Mouse (Mus musculus) forebrain, embryonic 14.5 days (tissue): Measurements from ENCODE around the gene Utp4. TPM values are rescaled to one million over a fixed set of nuclear protein-coding genes. Genes with fewer than 3 reads are reported as not detected.
"Not testable (repeated sequence)": the region's sequence is repeated elsewhere in the genome, so short reads cannot be mapped to it uniquely, and the experiment has no call there.

Experiments
- ATAC-seq: fragments of 200-750 bp; cut with Nextera tagmentation; 2 replicates; pipeline ENCODE4 v1.8.0; 2017; ENCODE audit warnings: mild to moderate bottlenecking, moderate library complexity
- DNase-seq: peaks from one replicate; pipeline ENCODE4 v3.0.0-alpha.2; 2015; ENCODE audit warnings: low spot score
- H3K27ac ChIP-seq: fragments of 300-500 bp; sonication (generic); 2 replicates; pipeline ENCODE4 v1.5.1; 2014; ENCODE audit warnings: low read depth, mild to moderate bottlenecking, control low read depth, low read length, moderate library complexity
- H3K27me3 ChIP-seq: fragments of 300-500 bp; sonication (generic); replicated peaks from 2 replicates; pipeline ENCODE4 v1.6.1; 2014; ENCODE audit warnings: low read length, control low read depth, mixed read lengths; ENCODE audit not compliant: control insufficient read depth, insufficient read depth
- H3K36me3 ChIP-seq: fragments of 300-500 bp; sonication (generic); 2 replicates; pipeline ENCODE4 v1.6.1; 2014; ENCODE audit warnings: low read length, control low read depth; ENCODE audit not compliant: control insufficient read depth, insufficient read depth
- H3K4me1 ChIP-seq: fragments of 300-500 bp; sonication (generic); 2 replicates; pipeline ENCODE4 v1.6.1; 2014; ENCODE audit warnings: antibody characterized with exemption, low read length, control low read depth; ENCODE audit not compliant: control insufficient read depth, insufficient read depth
- H3K4me2 ChIP-seq: fragments of 300-500 bp; sonication (generic); 2 replicates; pipeline ENCODE4 v1.6.1; 2014; ENCODE audit warnings: mild to moderate bottlenecking, control low read depth, low read length
- H3K4me3 ChIP-seq: fragments of 300-500 bp; sonication (generic); 2 replicates; pipeline ENCODE4 v1.5.1; 2014; ENCODE audit warnings: low read depth, low read length, control low read depth
- H3K9ac ChIP-seq: fragments of 300-500 bp; sonication (generic); 2 replicates; pipeline ENCODE4 v1.6.1; 2014; ENCODE audit warnings: mild to moderate bottlenecking, low read length, control low read depth, moderate library complexity
- H3K9me3 ChIP-seq: fragments of 300-500 bp; sonication (generic); replicated peaks from 2 replicates; pipeline ENCODE4 v1.6.1; 2016; ENCODE audit warnings: low read length, control low read depth, mixed read lengths; ENCODE audit not compliant: control insufficient read depth
- WGBS: fragments of 180-500 bp; shearing (Covaris S2); extraction: QIAGEN DNeasy Blood & Tissue Kit; methylation state at CpG from one replicate; pipeline ENCODE4 v1.1.7; 2014; 5-methylcytosine and 5-hydroxymethylcytosine counted together
- polyA plus RNA-seq: library from polyadenylated mRNA; unstranded; fragments of >200 nt; fragmentation: Nextera tagmentation; extraction: Ambion mirVana; gene quantifications from 2 replicates; pipeline ENCODE4 v1.2.1, GENCODE M21; 2014

The Utp4 gene
- polyA plus RNA-seq, 1 experiment from 2014 or later = 52.7 TPM

GRCm38 (mm10) chr8:106871328-106871926, 22.0 kb upstream of the Utp4 start:
- Histone ChIP-seq H3K27me3 (peaks cover 19% of the 10 kb centered on the region), H3K4me2 (peak overlapping the region; percentile 97), H3K9ac (peak overlapping the region; percentile 72), H3K9me3 (no peaks in the 10 kb centered on the region), H3K4me3 (peak overlapping the region; percentile 55), H3K36me3 (peaks cover 19% of the 10 kb centered on the region), H3K27ac (peak overlapping the region; percentile 41), H3K4me1 (peaks cover 14% of the 10 kb centered on the region)
- peak; percentile 45 for ATAC-seq
- DNase-seq = peak; percentile 24
- WGBS = 1% methylated on average over 15 of the region's 15 CpGs

- H3K27me3 ChIP-seq = peaks cover 19% of the 10 kb centered on the region
- peaks cover 14% of the 10 kb centered on the region for H3K4me1 ChIP-seq
- peak overlapping the region; percentile 55 for H3K4me3 ChIP-seq
- H3K9ac ChIP-seq = peak overlapping the region; percentile 72
- H3K36me3 ChIP-seq = peaks cover 23% of the 10 kb centered on the region
- no peaks in the 10 kb centered on the region for H3K9me3 ChIP-seq
- H3K27ac ChIP-seq = peak overlapping the region; percentile 41; the same call in 1 of the 2 replicates
- peak overlapping the region; percentile 97 for H3K4me2 ChIP-seq
- DNase-seq = peak; percentile 56
- peak; percentile 62 for ATAC-seq
- 0% methylated on average over 22 of the region's 22 CpGs for WGBS
Observed at GRCm38 (mm10) chr8:106871931-106872371, 21.5 kb upstream of the Utp4 start.

DNA sequence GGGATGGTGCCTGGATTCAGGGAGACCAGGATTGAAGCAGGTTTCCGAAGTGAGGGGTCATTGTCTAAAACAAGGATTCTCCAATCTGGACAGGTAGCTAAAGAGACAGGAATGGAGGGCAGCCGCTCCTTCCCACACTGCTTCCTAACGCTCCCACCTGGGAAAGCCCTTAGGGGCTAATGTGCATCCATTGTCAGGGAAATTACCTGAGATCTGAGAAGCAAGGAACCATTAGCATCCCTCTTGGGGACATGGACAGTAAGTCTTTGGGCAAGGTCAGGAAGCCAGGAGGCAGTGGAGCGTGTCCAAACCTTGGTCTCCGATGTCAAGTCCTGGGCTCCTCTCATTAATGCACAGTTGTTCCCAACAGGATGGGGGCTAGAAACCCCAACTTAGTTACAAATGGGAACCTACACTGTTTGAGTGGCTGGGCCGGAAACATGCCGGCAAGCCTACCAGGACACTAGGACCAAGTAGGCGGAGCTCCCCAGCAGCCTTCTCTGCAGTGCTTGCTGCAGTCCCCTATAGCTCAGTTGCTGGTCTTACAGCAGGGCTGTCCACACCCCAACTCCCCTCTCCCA, 20.9 kb upstream of the Utp4 start:
- Histone ChIP-seq H3K4me2 (peak overlapping the region; percentile 97), H3K4me3 (peak overlapping the region; percentile 55), H3K9me3 (no peaks in the 10 kb centered on the region), H3K27ac (no peak overlapping the region), H3K36me3 (peaks cover 29% of the 10 kb centered on the region), H3K27me3 (peaks cover 19% of the 10 kb centered on the region), H3K4me1 (peaks cover 14% of the 10 kb centered on the region), H3K9ac (peak overlapping the region; percentile 72)
- DNase-seq = no peak
- no peak for ATAC-seq
- 14% methylated on average over 8 of the region's 8 CpGs for WGBS

- no peak overlapping the region for H3K4me2 ChIP-seq
- H3K9me3 ChIP-seq = no peaks in the 10 kb centered on the region
- H3K27me3 ChIP-seq = no peaks in the 10 kb centered on the region
- H3K9ac ChIP-seq = no peak overlapping the region
- no peaks in the 10 kb centered on the region for H3K4me1 ChIP-seq
- DNase-seq = no peak
- H3K4me3 ChIP-seq = no peak overlapping the region
- H3K27ac ChIP-seq = no peak overlapping the region
- ATAC-seq = no peak
- peaks cover 93% of the 10 kb centered on the region for H3K36me3 ChIP-seq
- WGBS = 91% methylated on average over 8 of the region's 8 CpGs
Observed at GRCm38 (mm10) chr8:106880121-106880707, 13.2 kb upstream of the Utp4 start.

- not testable (repeated sequence) for ATAC-seq, H3K9ac ChIP-seq, H3K4me1 ChIP-seq, H3K27me3 ChIP-seq, H3K4me2 ChIP-seq, H3K9me3 ChIP-seq, DNase-seq, H3K4me3 ChIP-seq, H3K27ac ChIP-seq
- WGBS = 94% methylated on average over 10 of the region's 11 CpGs
- peaks cover 75% of the 10 kb centered on the region for H3K36me3 ChIP-seq
Observed at GRCm38 (mm10) chr8:106884094-106884493, 9.3 kb upstream of the Utp4 start.

GRCm38 (mm10) chr8:106884826-106885400, 8.5 kb upstream of the Utp4 start:
- not testable (repeated sequence) for H3K27me3 ChIP-seq
- 92% methylated on average over 4 of the region's 4 CpGs for WGBS

GRCm38 (mm10) chr8:106887336-106888189, 5.9 kb upstream of the Utp4 start:
- Histone ChIP-seq H3K27ac (no peak overlapping the region), H3K36me3 (peaks cover 42% of the 10 kb centered on the region), H3K4me3 (no peak overlapping the region), H3K9ac (no peak overlapping the region), H3K9me3 (no peaks in the 10 kb centered on the region), H3K4me1 (peaks cover 7% of the 10 kb centered on the region; the same call in 1 of the 2 replicates), H3K4me2 (no peak overlapping the region), H3K27me3 (no peaks in the 10 kb centered on the region)
- DNase-seq (peak; percentile 92), ATAC-seq (peak; percentile 75)
- WGBS = 50% methylated on average over 5 of the region's 5 CpGs

More at GRCm38 (mm10) chr8:106884826-106885400, 8.5 kb upstream of the Utp4 start:
- H3K27ac ChIP-seq, H3K4me3 ChIP-seq, H3K4me2 ChIP-seq, ATAC-seq, H3K9ac ChIP-seq, H3K9me3 ChIP-seq, H3K4me1 ChIP-seq, DNase-seq: not testable (repeated sequence)
- H3K36me3 ChIP-seq = peaks cover 66% of the 10 kb centered on the region

GRCm38 (mm10) chr8:106888803-106889202, 4.6 kb upstream of the Utp4 start:
- Histone ChIP-seq H3K9me3 (no peaks in the 10 kb centered on the region), H3K4me3 (no peak overlapping the region), H3K4me1 (peaks cover 7% of the 10 kb centered on the region; the same call in 1 of the 2 replicates), H3K9ac (no peak overlapping the region), H3K27ac (no peak overlapping the region), H3K27me3 (no peaks in the 10 kb centered on the region), H3K36me3 (peaks cover 30% of the 10 kb centered on the region), H3K4me2 (no peak overlapping the region)
- no peak for DNase-seq
- ATAC-seq = no peak
- WGBS = 91% methylated on average over 3 of the region's 3 CpGs
